ENCODE assay signal across 8 mouse cellular contexts in the genomic region with DNA sequence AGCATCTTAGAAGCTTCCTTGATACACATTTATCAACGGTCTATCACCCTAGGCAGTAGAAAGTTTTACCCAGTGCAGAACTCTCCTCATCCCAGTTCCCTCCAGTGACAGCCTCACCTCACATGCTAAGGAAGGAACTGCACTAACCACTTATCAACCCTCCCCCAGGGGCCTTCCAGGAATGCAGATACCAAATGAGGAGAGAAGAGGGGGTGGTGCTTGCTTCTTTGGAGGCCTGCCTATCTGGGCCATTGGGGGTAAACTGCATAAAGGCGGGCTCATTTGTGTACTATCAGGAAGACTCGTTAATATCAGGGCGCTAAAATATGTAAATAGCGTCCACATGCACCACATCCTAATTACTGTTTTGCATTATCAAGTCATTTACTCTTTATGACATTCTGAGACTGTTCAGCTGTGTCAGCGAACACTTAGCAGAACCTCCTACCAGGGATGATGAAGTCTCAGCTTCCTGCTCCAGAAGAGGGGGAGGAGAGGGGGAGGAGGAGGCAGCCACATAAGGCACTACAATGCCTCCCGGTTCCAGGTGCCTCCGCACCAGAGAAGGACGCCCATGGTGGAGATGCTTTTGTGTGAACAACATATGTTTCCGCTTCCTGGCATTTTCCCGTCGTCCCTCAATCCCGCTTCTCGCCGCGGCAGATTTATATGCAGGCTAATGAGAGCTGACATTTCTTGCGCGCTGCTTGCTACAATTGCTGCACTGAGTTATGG.
A peak's percentile ranks its signal among the peaks of the same experiment; 100 is the strongest.
DNase-seq lines count a peak whose midpoint lies in the region; ATAC-seq and TF ChIP-seq lines count a peak whose summit lies in the region.

No protein-coding gene starts in this region.

- no peak for ATAC-seq in heart, embryonic 13.5 days (ENCODE audit: extremely low read depth, insufficient number of reproducible peaks, low FRiP score, low TSS enrichment)
- no peak for ATAC-seq in limb, embryonic 12.5 days (ENCODE audit: insufficient number of reproducible peaks, insufficient read depth, low FRiP score, low TSS enrichment, low read depth)
- ATAC-seq in stomach, embryonic 14.5 days (ENCODE audit: insufficient number of reproducible peaks, insufficient read depth, low FRiP score, low read depth): no peak
- ATAC-seq in liver, postnatal 0 days: no peak

- 0 out of 2 replicates have a peak, but pooled peaks cover 7% of the 10 kb centered on the region for H3K27me3 ChIP-seq in heart, embryonic 13.5 days (replicated peaks)
- 0 out of 2 replicates have a peak, but pooled peaks cover 7% of the 10 kb centered on the region for H3K27me3 ChIP-seq in limb, embryonic 12.5 days
- H3K27me3 ChIP-seq in stomach, embryonic 14.5 days (ENCODE audit: control insufficient read depth, insufficient read depth, low read length): no peaks in the 10 kb centered on the region
- H3K27me3 ChIP-seq in liver, postnatal 0 days (ENCODE audit: insufficient read depth, low read length): no peaks in the 10 kb centered on the region

- peak overlapping the region; percentile 34 for H3K4me3 ChIP-seq in heart, embryonic 13.5 days
- H3K4me3 ChIP-seq in limb, embryonic 12.5 days (replicated peaks): peak overlapping the region; percentile 31
- H3K4me3 ChIP-seq in stomach, embryonic 14.5 days (ENCODE audit: low read depth, low read length): no peak overlapping the region; the same call in 1 of the 2 replicates
- no peak overlapping the region for H3K4me3 ChIP-seq in liver, postnatal 0 days (ENCODE audit: low read depth, low read length)

- no peaks in the 10 kb centered on the region for H3K9me3 ChIP-seq in heart, embryonic 13.5 days
- no peaks in the 10 kb centered on the region for H3K9me3 ChIP-seq in limb, embryonic 12.5 days
- H3K9me3 ChIP-seq in stomach, embryonic 14.5 days (ENCODE audit: control insufficient read depth, low read depth, low read length): no peaks in the 10 kb centered on the region
- no peaks in the 10 kb centered on the region for H3K9me3 ChIP-seq in liver, postnatal 0 days (ENCODE audit: low read length)

- WGBS in heart, embryonic 13.5 days: 38% methylated on average over 18 of the region's 18 CpGs
- 16% methylated on average over 18 of the region's 18 CpGs for WGBS in limb, embryonic 12.5 days
- 35% methylated on average over 18 of the region's 18 CpGs for WGBS in stomach, embryonic 14.5 days
- 47% methylated on average over 18 of the region's 18 CpGs for WGBS in liver, postnatal 0 days (ENCODE audit: insufficient replicate concordance)

- intact Hi-C loops in heart, postnatal 25 days (cut with DNase I): no loop called here

- no peaks in the 10 kb centered on the region for H3K36me3 ChIP-seq in heart, embryonic 13.5 days
- H3K36me3 ChIP-seq in limb, embryonic 12.5 days: no peaks in the 10 kb centered on the region
- H3K36me3 ChIP-seq in stomach, embryonic 14.5 days (ENCODE audit: control insufficient read depth, insufficient read depth, low read length): no peaks in the 10 kb centered on the region
- H3K36me3 ChIP-seq in liver, postnatal 0 days (replicated peaks; ENCODE audit: insufficient read depth, low read length): no peaks in the 10 kb centered on the region

- no peak overlapping the region for H3K9ac ChIP-seq in heart, embryonic 13.5 days
- 0 out of 2 replicates have a peak overlapping the region, but pooled peaks have one; percentile 24 for H3K9ac ChIP-seq in limb, embryonic 12.5 days (replicated peaks)
- H3K9ac ChIP-seq in stomach, embryonic 14.5 days (replicated peaks; ENCODE audit: low read depth, low read length): 0 out of 2 replicates have a peak overlapping the region, but pooled peaks have one; percentile 3
- H3K9ac ChIP-seq in liver, postnatal 0 days (replicated peaks): no peak overlapping the region

- H3K27ac ChIP-seq in heart, embryonic 13.5 days (replicated peaks): no peak overlapping the region
- H3K27ac ChIP-seq in limb, embryonic 12.5 days: 0 out of 2 replicates have a peak overlapping the region, but pooled peaks have one; percentile 26
- H3K27ac ChIP-seq in stomach, embryonic 14.5 days (ENCODE audit: low read length): no peak overlapping the region
- no peak overlapping the region for H3K27ac ChIP-seq in liver, postnatal 0 days (ENCODE audit: low read depth)

- peak overlapping the region; percentile 61 for H3K4me2 ChIP-seq in heart, embryonic 13.5 days
- peak overlapping the region; percentile 62 for H3K4me2 ChIP-seq in limb, embryonic 12.5 days
- peak overlapping the region; percentile 34 for H3K4me2 ChIP-seq in stomach, embryonic 14.5 days (replicated peaks; ENCODE audit: low read depth, low read length)
- no peak overlapping the region for H3K4me2 ChIP-seq in liver, postnatal 0 days (ENCODE audit: low read depth, low read length)

- peaks cover 15% of the 10 kb centered on the region; the same call in 1 of the 2 replicates for H3K4me1 ChIP-seq in heart, embryonic 13.5 days
- peaks cover 32% of the 10 kb centered on the region for H3K4me1 ChIP-seq in limb, embryonic 12.5 days (replicated peaks)
- H3K4me1 ChIP-seq in stomach, embryonic 14.5 days (ENCODE audit: control insufficient read depth, insufficient read depth, low read length): 0 out of 2 replicates have a peak, but pooled peaks cover 5% of the 10 kb centered on the region
- no peaks in the 10 kb centered on the region for H3K4me1 ChIP-seq in liver, postnatal 0 days (ENCODE audit: insufficient read depth)

- no peak for TF ChIP-seq CTCF in liver, postnatal 0 days (IDR thresholded peaks at IDR 0.05; ENCODE audit: low read depth)

- DNase-seq in heart, postnatal 25 days (ENCODE audit: low spot score): no peak
- DNase-seq in cerebellum, adult 18-20 months: peak; percentile 73 to 77
- peak; percentile 7 to 71 for DNase-seq in frontal cortex, adult 2 months (ENCODE audit: extremely low spot score in 1 of 2, low spot score in 1 of 2)
- DNase-seq in spleen, postnatal 4 days (ENCODE audit: low spot score in 2 of 2): no peak
- no peak for DNase-seq in liver, postnatal 0 days

- no peak for TF ChIP-seq EP300 in liver, postnatal 0 days (IDR thresholded peaks at IDR 0.05; ENCODE audit: low read depth)

Comparison
In these comparisons a context has a peak if more than half of its experiments do, and no peak if none do; other contexts are left out.
1. H3K4me3 ChIP-seq: peak in heart, embryonic 13.5 days (single experiment) and limb, embryonic 12.5 days (single experiment); none in stomach, embryonic 14.5 days (single experiment) and liver, postnatal 0 days (single experiment).
2. H3K9ac ChIP-seq: peak in limb, embryonic 12.5 days (single experiment) and stomach, embryonic 14.5 days (single experiment); none in heart, embryonic 13.5 days (single experiment) and liver, postnatal 0 days (single experiment).
3. DNase-seq: peak in cerebellum, adult 18-20 months (2 of 2) and frontal cortex, adult 2 months (2 of 2); none in heart, postnatal 25 days (single experiment), spleen, postnatal 4 days (0 of 2) and liver, postnatal 0 days (single experiment).